Mouse (Mus musculus) bone marrow macrophage, adult 2 months (primary cell): ENCODE data around the gene Olfr140. TPM values are rescaled to one million over a fixed set of nuclear protein-coding genes. Genes with fewer than 3 reads are reported as not detected.

Source experiments
- H3K27ac ChIP-seq: 2 replicates; pipeline ENCODE4 v1.5.1; 2012; ENCODE audit warnings: low read depth, low read length; ENCODE audit not compliant: insufficient read depth
- H3K4me1 ChIP-seq: 2 replicates; pipeline ENCODE4 v1.6.1; 2012; ENCODE audit warnings: low read length; ENCODE audit not compliant: control insufficient read depth, insufficient read depth
- H3K4me3 ChIP-seq: 2 replicates; pipeline ENCODE4 v1.5.1; 2012; ENCODE audit warnings: mild to moderate bottlenecking, low read length, moderate library complexity; ENCODE audit not compliant: insufficient read depth
- CTCF ChIP-seq: IDR thresholded peaks from 2 replicates; pipeline ENCODE4 v1.5.1; 2012; ENCODE audit warnings: low read depth, mild to moderate bottlenecking, low read length, moderate library complexity
- POLR2A ChIP-seq: IDR thresholded peaks from 2 replicates; pipeline ENCODE4 v1.6.1; 2012; ENCODE audit warnings: mild to moderate bottlenecking, low read depth, low read length, borderline replicate concordance
- polyA plus RNA-seq: library from polyadenylated mRNA; stranded (reverse); fragments of >200 nt; gene quantifications from 2 replicates; pipeline ENCODE4 v1.2.4, GENCODE M21; 2012; ENCODE audit not compliant: missing spikeins, insufficient read depth, insufficient read length

Gene Olfr140
- polyA plus RNA-seq = not detected in 2 replicates

DNA sequence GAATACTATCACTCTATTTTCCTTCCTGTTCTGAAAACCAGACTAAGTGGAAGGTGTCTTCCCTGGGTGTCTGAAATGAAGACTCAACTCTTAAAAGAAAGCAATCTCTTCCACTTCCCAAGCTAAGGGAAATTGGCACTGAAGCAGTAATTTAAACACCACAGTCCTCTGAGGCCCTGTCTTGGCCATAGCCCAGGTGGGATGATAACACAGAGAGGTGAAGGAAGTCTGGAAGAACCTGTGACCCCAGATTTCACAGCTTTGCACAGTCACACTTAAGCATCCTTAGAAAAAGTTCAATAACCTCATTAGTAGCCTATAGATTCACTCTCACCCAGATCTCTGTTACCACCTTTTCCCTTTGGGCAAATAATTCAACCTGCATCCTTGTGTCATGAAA is at the start of gene Olfr140:
Gene Olfr140 (minus strand): TSS at position 101 of the 400 bp plus-strand sequence.
- Histone ChIP-seq H3K27ac (no peak within 1 kb of the TSS), H3K4me3 (no peak within 1 kb of the TSS), H3K4me1 (no peaks in the 10 kb centered on the region)
- no peak for TF ChIP-seq CTCF

DNA sequence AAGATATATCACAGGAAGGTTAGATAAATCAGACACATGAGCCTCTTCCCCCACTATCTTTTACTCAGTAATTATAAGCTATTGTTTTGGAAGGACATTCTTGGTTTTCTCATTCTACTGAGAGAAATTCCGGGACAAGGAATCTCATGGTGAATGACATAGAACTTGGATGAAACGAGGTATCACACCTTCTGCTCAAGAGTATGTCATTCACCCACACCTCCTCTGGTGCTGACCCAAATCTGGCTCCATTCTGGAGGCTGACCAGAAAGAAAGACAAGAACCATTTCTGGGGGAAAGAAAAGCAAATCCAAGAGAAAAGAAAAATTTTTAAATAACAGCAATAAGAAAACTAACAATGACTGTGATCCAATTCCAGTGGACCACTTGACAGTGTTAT is 6.7 kb upstream of the Olfr140 start:
- H3K4me3 ChIP-seq = no peak overlapping the region
- no peak overlapping the region for H3K27ac ChIP-seq
- TF ChIP-seq POLR2A (no peak), CTCF (no peak)
- H3K4me1 ChIP-seq = no peaks in the 10 kb centered on the region

DNA sequence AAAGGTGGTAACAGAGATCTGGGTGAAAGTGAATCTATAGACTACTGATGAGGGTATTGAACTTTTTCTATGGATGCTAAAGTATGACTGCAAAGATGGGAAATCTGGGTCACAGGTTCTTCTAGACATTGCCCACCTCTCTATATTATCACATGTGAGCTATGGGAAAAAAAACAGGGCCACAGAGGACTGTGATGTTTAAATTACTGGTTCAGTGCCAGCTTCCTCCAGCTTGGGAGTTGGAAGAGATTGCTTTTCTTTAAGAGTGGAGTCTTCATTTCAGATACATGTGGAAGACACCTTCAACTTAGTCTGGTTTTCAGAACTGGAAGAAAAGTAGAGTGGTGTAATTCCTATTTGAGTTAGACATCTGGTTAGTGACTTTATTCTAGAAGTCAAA is 28.4 kb downstream of the Olfr140 start, which contains the start of gene Olfr1265:
Gene Olfr1265 (plus strand): TSS at position 301 of the 400 bp plus-strand sequence.
- no peak within 1 kb of the TSS for H3K4me3 ChIP-seq
- H3K4me1 ChIP-seq = no peaks in the 10 kb centered on the region
- no peak within 1 kb of the TSS for H3K27ac ChIP-seq
- no peak for TF ChIP-seq POLR2A
- no peak for TF ChIP-seq CTCF

DNA sequence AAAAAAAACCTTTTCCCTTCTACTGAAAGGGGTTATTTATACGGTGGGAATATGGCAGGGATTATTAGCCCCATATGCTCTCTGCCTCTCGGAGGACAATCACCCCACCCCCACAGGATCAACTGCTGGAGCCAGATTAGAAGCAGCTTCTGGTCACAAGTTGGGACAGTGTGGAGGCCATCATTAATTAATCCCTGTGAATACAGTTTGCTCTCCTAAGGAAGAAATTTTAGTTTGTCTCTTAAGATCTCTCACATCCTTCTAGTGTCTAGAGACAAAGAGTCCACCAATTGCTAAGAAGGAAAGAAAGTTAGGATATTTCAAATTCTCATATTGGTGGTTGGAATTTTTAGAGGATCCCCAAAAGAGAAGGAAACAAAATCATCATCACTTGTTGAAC is 37.9 kb downstream of the Olfr140 start, which contains the start of gene Olfr1264:
Gene Olfr1264 (minus strand): TSS at position 101 of the 400 bp plus-strand sequence.
- Histone ChIP-seq H3K4me3 (no peak within 1 kb of the TSS), H3K4me1 (no peaks in the 10 kb centered on the region), H3K27ac (no peak within 1 kb of the TSS)
- TF ChIP-seq POLR2A (no peak), CTCF (no peak)

DNA sequence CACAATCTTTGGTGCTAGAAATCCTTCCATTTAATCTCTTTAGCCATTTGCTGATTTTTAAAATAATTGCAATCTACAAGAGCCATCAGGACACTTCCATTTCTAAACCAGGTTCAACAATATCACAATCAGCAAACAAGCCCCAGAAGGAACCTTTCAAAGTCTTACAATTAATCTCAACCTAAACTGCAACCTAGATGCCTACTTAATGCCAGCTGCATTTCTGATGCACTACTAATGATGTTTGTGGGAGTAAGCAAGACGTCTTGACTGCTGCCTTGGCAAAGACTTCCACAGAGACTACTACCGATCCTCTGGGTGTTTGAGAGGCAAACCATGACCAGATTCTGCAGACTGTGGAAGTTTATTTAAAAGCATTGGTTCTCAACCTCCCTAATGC is 51.6 kb downstream of the Olfr140 start, which contains the start of gene Olfr1263:
Gene Olfr1263 (plus strand): TSS at position 301 of the 400 bp plus-strand sequence.
- TF ChIP-seq CTCF (no peak), POLR2A (no peak)
- no peak within 1 kb of the TSS for H3K27ac ChIP-seq
- no peak within 1 kb of the TSS for H3K4me3 ChIP-seq
- H3K4me1 ChIP-seq = no peaks in the 10 kb centered on the region

DNA sequence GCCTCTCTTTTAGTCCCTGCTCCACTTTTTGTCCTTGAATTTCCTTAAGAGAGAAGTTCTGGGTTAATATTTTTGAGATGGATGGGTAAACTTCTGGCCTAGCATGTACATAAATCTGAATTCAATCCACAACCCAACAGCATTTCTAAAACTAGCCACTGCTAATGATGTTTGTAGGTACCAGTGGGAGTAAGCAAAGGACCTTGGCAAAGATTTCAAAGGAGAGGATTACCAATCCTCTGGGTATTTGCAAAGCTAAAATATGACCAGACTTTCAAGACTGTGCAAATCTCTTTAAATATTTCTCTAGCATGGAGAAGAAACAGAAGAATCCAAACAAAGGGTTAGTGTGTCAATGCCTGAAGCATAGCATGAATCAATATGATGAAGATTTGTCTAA is 63.5 kb downstream of the Olfr140 start, which contains the start of gene Olfr1262:
Gene Olfr1262 (plus strand): TSS at position 301 of the 400 bp plus-strand sequence.
- H3K4me1 ChIP-seq = no peaks in the 10 kb centered on the region
- no peak within 1 kb of the TSS for H3K4me3 ChIP-seq
- TF ChIP-seq POLR2A (no peak), CTCF (no peak)
- no peak within 1 kb of the TSS for H3K27ac ChIP-seq

Other genes starting within 250 kb of the Olfr140 start
- gene Olfr1256, start 222.0 kb downstream of the Olfr140 start, polyA plus RNA-seq = not detected in 2 replicates
- not detected in 2 replicates for gene Olfr48, start 215.4 kb downstream of the Olfr140 start, polyA plus RNA-seq
- not detected in 2 replicates for gene Olfr1257, start 185.2 kb downstream of the Olfr140 start, polyA plus RNA-seq
- gene Olfr1258, start 136.3 kb downstream of the Olfr140 start, polyA plus RNA-seq = not detected in 2 replicates
- not detected in 2 replicates for gene Olfr1259, start 114.9 kb downstream of the Olfr140 start, polyA plus RNA-seq
- not detected in 2 replicates for gene Olfr1260, start 89.3 kb downstream of the Olfr140 start, polyA plus RNA-seq
- not detected in 2 replicates for gene Olfr1261, start 72.4 kb downstream of the Olfr140 start, polyA plus RNA-seq
- gene Olfr1262, start 63.4 kb downstream of the Olfr140 start, polyA plus RNA-seq = not detected in 2 replicates
- gene Olfr1263, start 51.5 kb downstream of the Olfr140 start, polyA plus RNA-seq = not detected in 2 replicates
- gene Olfr1264, start 38.0 kb downstream of the Olfr140 start, polyA plus RNA-seq = not detected in 2 replicates
- gene Olfr1265, start 28.3 kb downstream of the Olfr140 start, polyA plus RNA-seq = not detected in 2 replicates
- not detected in 2 replicates for gene Olfr1269, start 57.8 kb upstream of the Olfr140 start, polyA plus RNA-seq
- not detected in 2 replicates for gene Olfr32, start 78.7 kb upstream of the Olfr140 start, polyA plus RNA-seq
- gene Olfr1270, start 89.5 kb upstream of the Olfr140 start, polyA plus RNA-seq = not detected in 2 replicates
- not detected in 2 replicates for gene Olfr1506, start 160.9 kb upstream of the Olfr140 start, polyA plus RNA-seq
- not detected in 2 replicates for gene Olfr142, start 194.0 kb upstream of the Olfr140 start, polyA plus RNA-seq
- 0.12 TPM in 1 of 2 replicates, not detected in the other for gene Olfr1271, start 207.4 kb upstream of the Olfr140 start, polyA plus RNA-seq
- gene Olfr1272, start 229.2 kb upstream of the Olfr140 start, polyA plus RNA-seq = not detected in 2 replicates